Mouse (Mus musculus) liver, adult (tissue): ENCODE results near the gene Ap3b1.
A peak's percentile ranks its signal among the peaks of the same experiment; 100 is the strongest.

ENCODE experiments used
- GATA4 ChIP-seq: IDR thresholded peaks from 2 replicates; pipeline ENCODE4 v1.6.1; 2014; ENCODE audit warnings: mild to moderate bottlenecking, low read length; ENCODE audit not compliant: insufficient replicate concordance

The Ap3b1 gene

DNA sequence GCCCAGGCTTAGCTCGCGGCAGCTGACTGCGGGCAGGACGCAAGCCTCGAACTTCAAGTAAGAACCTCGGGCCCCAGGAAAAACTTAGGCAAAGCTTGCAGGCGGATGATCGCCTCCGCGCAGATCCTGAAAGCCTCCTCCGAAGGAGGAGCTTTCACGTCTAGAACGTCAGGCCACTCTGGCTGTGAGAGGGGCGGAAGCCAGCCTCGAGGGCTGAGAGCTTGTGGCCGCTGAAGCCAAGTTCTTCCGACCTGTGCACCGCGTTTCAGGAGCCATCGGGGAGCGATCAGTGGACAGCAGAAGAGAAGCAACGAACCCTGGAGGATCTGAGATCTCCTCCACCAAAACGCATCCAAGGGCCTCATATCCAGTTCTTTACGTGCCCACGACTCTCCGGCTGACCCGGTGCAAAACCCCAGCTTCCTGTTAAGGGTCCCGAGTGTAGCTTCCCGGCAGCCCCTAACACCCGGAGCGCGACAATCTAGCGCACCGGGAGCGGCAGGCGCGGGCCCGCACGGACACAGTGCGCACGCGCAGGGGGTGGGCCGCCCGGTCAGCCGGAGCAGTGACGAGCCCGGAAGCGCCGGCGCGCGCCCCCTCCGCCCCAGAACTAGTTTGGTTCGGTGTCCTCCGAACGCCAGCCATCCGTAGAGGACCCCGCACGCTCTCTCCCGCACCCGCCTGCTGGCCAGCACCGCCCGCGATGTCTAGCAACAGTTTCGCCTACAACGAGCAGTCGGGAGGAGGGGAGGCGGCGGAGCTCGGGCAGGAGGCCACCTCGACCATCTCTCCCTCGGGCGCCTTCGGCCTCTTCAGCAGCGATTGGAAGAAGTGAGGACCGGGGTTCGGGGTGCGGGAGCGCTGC is at the start of gene Ap3b1:
TSS of gene Ap3b1 (plus strand) at position 560 of the 865 bp plus-strand sequence.
- TF ChIP-seq GATA4: peak; percentile 41; the same call in 1 of the 2 replicates

DNA sequence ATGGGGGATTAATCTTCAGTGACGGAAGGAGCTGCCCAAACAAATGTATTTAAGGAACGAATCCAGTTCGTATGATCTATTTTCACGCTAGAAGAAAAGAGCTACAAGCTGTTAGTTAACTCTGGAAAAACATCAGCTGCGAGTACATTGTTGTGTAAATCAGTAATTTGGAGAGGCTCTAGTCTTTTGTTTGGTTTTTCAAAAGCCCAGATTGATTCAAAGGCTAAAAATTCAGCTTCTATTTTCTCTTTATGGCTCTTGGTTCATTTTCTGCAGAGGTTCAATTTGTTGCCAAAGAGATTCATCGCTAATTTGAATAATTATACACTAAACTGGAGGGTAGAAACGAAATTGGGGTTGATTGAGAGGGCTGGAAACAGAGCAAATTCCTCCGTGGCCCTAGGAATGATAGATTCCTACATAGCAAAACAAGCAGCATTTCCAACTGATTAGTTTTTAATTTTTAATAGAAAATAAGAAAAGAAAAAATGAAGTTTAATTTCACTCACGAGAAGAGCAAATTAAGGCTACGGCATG is 41.7 kb upstream of the Ap3b1 start:
- no peak for TF ChIP-seq GATA4

DNA sequence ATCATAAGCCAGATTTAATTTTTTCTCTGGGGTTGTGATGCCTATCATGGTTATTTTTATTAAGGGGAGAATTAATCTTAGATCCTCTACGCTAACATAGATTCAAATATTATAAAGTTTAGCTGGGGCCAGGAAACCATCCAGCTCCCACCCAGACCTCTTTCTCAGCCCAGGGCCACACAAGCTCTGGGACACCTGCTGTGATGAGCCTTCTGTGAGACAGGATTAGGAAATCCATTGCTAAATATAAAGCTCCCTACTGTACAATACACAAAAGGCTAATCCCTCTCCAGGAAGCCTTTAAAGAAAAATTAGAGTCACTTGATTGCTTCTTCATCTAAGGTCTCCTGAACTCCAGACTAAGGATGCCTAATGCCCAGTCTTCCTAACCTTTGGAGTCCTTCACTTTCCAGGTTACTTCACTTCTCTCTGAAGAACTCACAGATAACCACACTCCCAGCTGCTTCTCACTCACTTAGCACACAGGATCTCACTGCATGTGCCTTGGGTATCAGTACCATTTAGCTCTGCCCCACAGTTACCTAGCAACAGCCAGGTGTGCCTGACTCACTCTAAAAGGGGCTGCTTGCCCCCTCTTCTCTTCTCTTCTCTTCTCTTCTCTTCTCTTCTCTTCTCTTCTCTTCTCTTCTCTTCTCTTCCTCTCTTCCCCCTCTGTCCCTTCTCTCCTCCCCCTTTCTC is 37.5 kb upstream of the Ap3b1 start:
- no peak for TF ChIP-seq GATA4

DNA sequence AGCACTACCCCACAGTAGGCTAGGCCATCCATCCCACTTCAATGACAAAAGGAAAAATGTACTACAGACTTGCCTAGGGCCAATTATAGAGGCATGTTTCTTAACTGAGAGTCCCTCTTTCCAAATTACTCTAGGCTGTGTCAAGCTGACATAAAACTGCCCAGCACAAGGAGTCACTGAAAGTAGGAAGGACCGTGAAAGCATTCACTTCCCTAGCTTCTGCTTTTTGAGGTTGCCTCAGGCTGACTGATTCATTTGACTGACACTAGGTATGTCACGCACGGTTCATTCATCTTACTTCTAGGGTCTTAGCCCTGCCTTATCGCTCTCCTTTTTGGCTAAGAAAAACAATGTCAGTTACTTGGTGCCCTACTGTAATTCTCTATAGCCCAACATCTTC is 36.3 kb upstream of the Ap3b1 start:
- TF ChIP-seq GATA4: no peak

DNA sequence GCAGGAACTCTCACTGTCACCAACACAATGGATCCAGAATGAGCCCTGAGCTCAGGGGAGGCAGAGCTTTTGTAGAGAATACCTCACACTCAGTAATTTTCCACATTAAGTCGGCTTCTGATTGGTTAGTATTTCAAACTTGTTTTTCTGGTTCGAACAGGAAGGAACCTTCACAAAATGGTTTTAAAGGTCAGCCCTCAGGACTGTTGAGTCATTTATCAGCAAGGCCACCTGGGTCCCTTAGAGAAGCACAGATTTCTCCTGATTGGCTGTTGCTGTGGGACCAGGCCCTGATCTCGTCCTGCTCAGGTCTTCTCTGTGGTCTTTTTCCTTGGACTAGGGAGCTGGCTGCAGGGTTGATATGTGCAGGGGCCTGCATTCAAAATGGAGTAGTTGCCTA is 30.7 kb upstream of the Ap3b1 start:
- TF ChIP-seq GATA4: no peak

DNA sequence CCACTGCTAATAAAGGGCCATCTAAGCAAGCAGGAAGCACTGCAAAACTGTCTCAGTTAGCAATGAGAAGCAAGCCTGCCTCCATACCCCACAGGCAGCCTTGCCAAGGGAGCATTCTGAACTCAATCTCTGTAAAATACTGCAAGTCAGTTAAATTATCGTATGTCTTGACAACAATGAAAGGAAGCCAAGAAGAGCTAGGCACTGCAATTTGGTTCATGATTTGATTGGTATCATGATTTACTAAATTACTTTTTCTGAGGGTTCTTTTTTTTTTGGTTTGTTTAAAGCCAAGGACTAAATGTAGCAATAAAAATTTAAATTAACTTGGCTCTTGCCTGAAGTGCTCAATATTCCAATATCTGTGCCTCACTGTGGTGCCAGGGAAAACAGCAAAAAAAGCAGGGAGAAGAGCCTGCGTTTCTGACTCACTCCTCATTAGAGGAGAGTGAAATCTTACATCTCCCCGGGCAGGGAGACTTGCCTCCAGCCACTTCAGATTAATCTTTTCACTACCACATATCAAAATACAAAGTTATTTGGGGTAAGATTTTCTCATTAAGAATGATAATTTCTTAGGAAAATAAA is 28.3 kb upstream of the Ap3b1 start:
- no peak for TF ChIP-seq GATA4

DNA sequence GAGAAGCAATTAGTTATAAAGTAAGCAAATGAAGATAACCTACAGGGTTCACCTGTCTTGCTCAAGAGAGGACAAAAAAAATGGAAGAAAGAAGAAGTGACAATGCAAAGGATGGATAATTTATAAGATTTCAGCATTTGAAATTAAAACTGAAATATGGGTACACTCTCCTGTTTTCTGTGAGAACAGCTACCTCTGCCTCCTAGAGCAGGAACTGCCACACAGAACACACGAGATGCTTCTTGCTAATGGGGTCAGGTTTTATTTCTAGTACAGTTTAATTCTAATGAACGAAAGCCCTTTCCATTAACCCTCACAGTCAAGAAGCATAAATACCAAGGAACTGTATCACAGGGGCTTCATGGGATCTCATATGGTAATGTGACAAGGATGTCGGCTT is 20.4 kb upstream of the Ap3b1 start:
- TF ChIP-seq GATA4: no peak

DNA sequence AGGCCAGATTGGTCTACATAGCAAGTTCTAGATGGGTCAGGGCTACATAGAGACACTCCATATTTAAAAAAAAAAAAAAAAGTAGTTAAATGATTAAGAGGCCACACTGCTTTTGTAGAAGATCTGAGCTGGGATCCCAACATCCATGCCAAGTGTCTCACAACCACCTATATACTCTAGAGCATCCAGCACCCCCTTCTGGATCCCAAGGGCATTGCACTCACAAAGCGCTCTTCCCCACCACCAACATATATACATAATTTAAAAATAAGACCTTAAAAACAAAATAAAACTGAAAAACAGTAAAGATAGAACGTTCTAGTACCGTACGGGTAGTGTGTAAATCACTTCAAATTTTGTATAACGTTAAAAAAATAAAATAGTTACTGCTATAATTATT is 15.6 kb upstream of the Ap3b1 start:
- no peak for TF ChIP-seq GATA4

DNA sequence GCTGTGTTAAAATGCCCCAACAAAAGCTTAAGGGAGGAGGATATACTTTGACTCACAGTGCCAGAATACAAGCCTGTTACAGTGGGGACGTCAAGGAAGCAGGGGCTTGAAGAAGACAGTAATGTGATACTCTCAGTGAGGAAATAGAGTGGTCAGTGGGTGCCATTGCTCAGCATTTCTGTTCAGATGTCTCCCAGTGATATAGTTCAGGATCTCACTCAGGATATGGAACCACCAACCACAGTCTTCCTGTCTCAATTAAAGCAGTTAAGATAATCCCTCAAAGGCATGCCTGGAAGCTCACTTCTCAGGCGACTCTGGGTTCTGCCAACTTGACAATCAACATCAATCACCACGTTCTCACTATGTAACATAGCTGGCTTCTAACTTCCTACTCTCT is 4.2 kb upstream of the Ap3b1 start:
- no peak for TF ChIP-seq GATA4

DNA sequence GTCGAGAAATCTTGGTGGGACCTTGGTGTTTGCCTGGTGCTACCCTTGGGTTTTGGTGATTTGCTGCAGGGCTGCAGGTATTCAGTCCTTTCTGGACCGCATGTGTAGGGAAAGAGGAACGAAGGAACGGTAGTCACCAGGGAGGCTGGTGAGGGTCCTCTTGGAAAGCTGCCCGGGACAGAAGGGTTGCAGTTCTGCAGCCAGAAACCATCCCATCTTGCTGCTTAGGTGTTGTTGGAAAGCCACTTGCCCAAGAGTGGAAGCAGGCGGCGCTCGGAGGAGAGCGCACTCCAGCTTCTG is 709 bp upstream of the Ap3b1 start:
- TF ChIP-seq GATA4: no peak

DNA sequence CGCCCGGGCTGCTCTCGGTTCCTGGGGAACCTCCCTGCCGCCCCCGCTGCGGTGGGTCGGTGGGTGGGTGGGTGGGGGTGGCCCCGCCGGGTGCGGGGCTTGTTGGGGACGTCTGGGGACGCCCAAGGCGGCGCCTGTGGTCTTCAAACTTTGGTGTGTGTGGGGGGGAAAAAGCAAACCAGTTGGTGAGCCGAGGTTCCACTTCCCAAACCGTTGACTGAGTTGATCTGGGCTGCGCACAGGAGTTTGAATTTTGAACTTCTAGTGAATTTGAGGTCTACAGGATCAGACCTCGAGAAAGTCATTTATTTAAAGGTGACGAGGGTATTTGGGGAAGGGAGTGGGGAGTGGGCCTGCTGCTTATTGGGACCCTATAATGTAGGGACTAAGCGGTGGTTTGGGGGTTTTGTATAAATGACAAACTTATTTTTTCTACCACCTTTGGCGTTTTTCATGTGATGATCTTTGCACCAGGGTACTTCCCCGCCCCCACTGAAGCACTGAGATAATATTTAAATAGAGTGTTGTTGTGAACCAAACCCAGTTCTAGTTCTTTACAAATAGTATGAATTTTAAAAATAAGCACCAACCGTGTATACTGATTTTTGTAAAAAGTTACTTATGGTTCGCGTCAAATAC is 641 bp downstream of the Ap3b1 start:
- TF ChIP-seq GATA4: no peak

DNA sequence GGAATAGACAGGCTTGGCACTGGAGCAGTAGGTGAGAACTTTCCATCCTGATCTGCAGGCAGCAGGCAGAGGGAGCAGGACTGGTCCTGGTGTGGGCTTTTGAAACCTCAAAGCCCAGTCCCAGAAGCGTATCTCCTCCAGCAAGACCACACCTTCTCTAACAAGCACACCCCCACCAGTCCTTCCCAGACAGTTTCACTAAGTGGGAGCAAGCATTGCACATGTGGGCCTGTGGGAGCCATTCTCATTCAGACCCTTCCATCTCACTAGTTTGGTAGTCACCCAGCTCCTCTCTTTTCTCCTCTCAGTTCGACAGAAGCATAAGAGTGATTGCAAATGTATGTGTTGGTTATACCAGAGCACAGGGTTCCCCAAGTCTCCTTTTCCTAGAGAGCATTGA is 5.6 kb downstream of the Ap3b1 start:
- TF ChIP-seq GATA4: no peak

DNA sequence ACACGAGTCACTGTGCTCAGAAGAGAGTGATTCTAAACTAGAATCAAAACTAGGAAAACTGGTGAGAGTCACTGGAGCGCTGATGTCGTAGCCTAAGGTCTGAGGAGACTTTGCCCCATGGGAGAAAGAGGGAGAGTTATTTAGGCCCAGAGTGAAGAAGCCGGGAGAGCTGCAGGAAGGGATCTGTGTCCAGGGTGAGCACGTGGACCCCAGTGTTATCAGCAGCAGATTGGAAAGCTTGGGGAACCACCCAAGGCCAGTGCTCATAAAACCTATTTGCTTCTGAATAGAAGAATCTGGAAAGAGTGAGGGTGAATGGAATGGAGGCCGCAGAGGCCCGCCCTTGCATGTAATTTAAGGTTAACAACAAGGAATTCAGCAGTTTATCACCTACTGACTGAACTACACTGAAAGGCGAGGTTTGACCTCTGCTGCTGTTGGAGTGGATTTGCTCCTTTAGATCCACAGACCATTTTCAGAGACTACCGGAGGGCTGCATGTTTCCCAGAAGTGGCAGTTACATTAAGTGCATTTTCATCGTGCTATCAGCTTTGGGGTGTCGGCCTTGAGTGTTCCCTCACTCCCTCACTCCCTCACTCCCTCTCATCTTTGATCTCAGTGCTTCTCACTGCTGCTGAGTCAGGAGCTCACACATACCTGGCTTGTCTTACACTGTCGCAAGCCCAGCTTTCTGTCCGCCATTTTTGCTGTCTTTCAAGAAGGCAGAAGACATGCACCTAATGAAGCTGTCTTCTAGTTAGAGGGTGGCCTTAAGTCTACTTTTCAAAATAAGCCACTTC is 6.5 kb downstream of the Ap3b1 start:
- TF ChIP-seq GATA4: no peak

DNA sequence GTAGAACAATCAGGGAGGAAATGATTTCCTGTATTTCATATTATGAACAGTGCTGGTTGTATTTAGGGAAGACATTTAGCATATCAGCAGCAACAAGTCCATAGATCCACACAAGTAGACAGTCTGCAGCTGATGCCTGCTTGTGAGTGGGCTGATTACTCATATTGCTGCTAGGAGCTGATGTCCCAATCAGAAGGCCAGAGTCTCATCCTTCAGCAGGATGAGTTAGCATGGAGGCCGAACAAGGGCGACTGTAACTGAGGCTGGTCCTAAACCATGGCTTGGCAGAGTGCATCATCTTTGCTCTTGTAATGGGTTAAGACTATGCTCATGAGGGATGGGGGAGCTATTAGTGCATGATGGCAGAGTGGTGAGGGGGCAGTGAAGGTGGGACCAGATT is 9.1 kb downstream of the Ap3b1 start:
- TF ChIP-seq GATA4: no peak

DNA sequence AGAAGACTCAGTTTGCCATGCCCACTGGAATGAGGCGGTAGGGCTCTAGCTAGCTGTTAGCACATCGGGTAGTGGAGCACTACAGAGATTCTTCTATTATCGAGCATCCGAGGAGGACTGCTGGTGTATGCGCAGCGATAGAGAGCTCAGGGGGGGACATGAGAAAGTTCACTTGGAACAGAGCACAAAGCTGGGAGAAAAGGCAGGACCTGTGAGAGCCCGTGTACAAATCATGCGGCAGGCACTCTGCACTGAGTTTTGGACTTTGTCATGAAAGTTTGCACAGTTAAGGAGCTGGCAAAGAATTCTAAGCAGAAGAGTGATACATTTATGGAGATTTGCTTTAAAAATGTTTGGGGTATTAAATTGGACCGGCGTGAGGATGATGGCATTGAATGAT is 11.8 kb downstream of the Ap3b1 start:
- TF ChIP-seq GATA4: no peak
